Mouse (Mus musculus) heart, adult 2 months (tissue): ENCODE measurements around the gene Ntrk2.

Experiments
- CTCF ChIP-seq: fragments of 200-600 bp; IDR thresholded peaks from 2 replicates; pipeline ENCODE4 v1.8.1; 2022; ENCODE audit warnings: antibody characterized with exemption, mild to moderate bottlenecking, moderate library complexity
- EP300 ChIP-seq: fragments of 200-500 bp; IDR thresholded peaks from 2 replicates; pipeline ENCODE4 v1.6.1; 2011; ENCODE audit warnings: low read depth, low read length, control low read depth; ENCODE audit not compliant: insufficient read depth
- POLR2A ChIP-seq: fragments of 200-500 bp; IDR thresholded peaks from 2 replicates; pipeline ENCODE4 v1.6.1; 2011; ENCODE audit warnings: mild to moderate bottlenecking, low read depth, low read length, control low read depth; ENCODE audit not compliant: insufficient read depth

DNA sequence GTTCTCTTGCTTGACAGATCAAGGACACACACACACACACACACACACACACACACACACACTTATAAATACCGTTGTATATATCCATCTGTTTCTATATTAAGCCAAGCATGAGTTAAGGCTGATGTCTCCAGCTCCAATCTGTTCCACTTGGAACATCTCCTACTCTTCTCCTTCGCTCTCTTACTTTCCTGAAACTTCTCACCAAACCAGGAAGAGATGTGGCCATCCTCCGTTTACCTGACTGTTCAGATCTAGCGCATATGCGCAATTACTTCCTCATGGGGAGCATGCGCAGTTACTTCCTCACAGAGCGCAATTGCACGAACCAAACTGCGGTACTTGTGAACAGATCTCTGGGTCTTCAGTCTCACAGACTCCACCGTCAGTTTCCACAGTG lies 342.4 kb downstream of the Ntrk2 start:
- TF ChIP-seq CTCF: no peak
- no peak for TF ChIP-seq POLR2A
- no peak for TF ChIP-seq EP300
